Comparison of ENCODE assay signal across 8 mouse cellular contexts in genomic region chr6:97147755-97148382, GRCm38 (mm10). TPM values are rescaled to one million over a fixed set of nuclear protein-coding genes. Genes with fewer than 3 reads are reported as not detected.
DNase-seq lines count a peak whose midpoint lies in the region; ATAC-seq and TF ChIP-seq lines count a peak whose summit lies in the region.

No protein-coding gene starts in this region.

- H3K27me3 ChIP-seq in hindbrain, embryonic 13.5 days: no peaks in the 10 kb centered on the region
- no peaks in the 10 kb centered on the region for H3K27me3 ChIP-seq in small intestine, adult 2 months (ENCODE audit: control insufficient read depth, insufficient read depth, low read length)

- peak; percentile 96 for DNase-seq in heart, adult 11 months
- DNase-seq in heart, postnatal 25 days (ENCODE audit: low spot score): no peak
- DNase-seq in c-Kit-positive CD71-positive TER-119-positive erythroid progenitor cells, embryonic 14.5 days (ENCODE audit: low spot score): peak; percentile 10
- DNase-seq in frontal cortex, adult 2 months (ENCODE audit: extremely low spot score in 1 of 2, low spot score in 1 of 2): peak; percentile 8 to 40
- DNase-seq in left cerebral cortex, adult 8-10 months (ENCODE audit: low spot score in 2 of 2): peak; percentile 17 to 28

- TF ChIP-seq POLR2A in small intestine, adult 2 months (IDR thresholded peaks at IDR 0.05; ENCODE audit: low read depth, low read length): no peak

- H3K79me2 ChIP-seq in macrophage (ENCODE audit: inconsistent target): no peaks in the 10 kb centered on the region

- intact Hi-C loops in heart, postnatal 25 days (cut with DNase I): loop anchor here (2.0 to 5.0 kb wide), 3 partner anchors 31 to 379 kb away; partner anchors contain the start of gene Tmf1

- peaks cover 3% of the 10 kb centered on the region for H3K36me3 ChIP-seq in hindbrain, embryonic 13.5 days
- peaks cover 9% of the 10 kb centered on the region; the same call in 1 of the 2 replicates for H3K36me3 ChIP-seq in macrophage (ENCODE audit: inconsistent target)
- peaks cover 4% of the 10 kb centered on the region; the same call in 1 of the 2 replicates for H3K36me3 ChIP-seq in small intestine, adult 2 months (ENCODE audit: control insufficient read depth, insufficient read depth, low read length)

- peak overlapping the region; percentile 90 for H3K9ac ChIP-seq in hindbrain, embryonic 13.5 days

- ATAC-seq in hindbrain, embryonic 13.5 days (ENCODE audit: low FRiP score): peak; percentile 65

- WGBS in hindbrain, embryonic 13.5 days: 21% methylated on average over 18 of the region's 18 CpGs
- 44% methylated on average over 18 of the region's 18 CpGs for WGBS in macrophage (ENCODE audit: missing documents)
- 7% methylated on average over 18 of the region's 18 CpGs for WGBS in small intestine, adult 2 months

- H3K9me3 ChIP-seq in hindbrain, embryonic 13.5 days: no peaks in the 10 kb centered on the region

- no peak for TF ChIP-seq CTCF in small intestine, adult 2 months (IDR thresholded peaks at IDR 0.05; ENCODE audit: extremely low read depth, insufficient read length, insufficient replicate concordance, low read depth, low read length)

- peaks cover 30% of the 10 kb centered on the region for H3K4me1 ChIP-seq in hindbrain, embryonic 13.5 days (replicated peaks)
- peaks cover 6% of the 10 kb centered on the region for H3K4me1 ChIP-seq in small intestine, adult 2 months (ENCODE audit: control insufficient read depth, insufficient read depth, insufficient read length, low read length)

- peak overlapping the region; percentile 91 for H3K27ac ChIP-seq in hindbrain, embryonic 13.5 days
- H3K27ac ChIP-seq in macrophage: no peak overlapping the region
- H3K27ac ChIP-seq in small intestine, adult 2 months (ENCODE audit: insufficient read depth, low read depth, low read length): no peak overlapping the region

- H3K4me2 ChIP-seq in hindbrain, embryonic 13.5 days: peak overlapping the region; percentile 96

- peak overlapping the region; percentile 67 for H3K4me3 ChIP-seq in hindbrain, embryonic 13.5 days
- peak overlapping the region; percentile 40 for H3K4me3 ChIP-seq in macrophage (ENCODE audit: inconsistent target)
- H3K4me3 ChIP-seq in small intestine, adult 2 months (ENCODE audit: low read depth, low read length): peak overlapping the region; percentile 70

RNA-seq across cellular contexts. Expression of gene Eogt, which starts 1.1 kb away (rescaled TPM):
- 10 to 100 TPM; 13.3 to 14.8 TPM for total RNA-seq in heart, postnatal 25 days (2021)
- polyA plus RNA-seq in frontal cortex, adult 2 months (2012; rRNA removed): 31.4 and 33.8 TPM in 2 replicates
- 9.3 and 9.7 TPM in 2 replicates for polyA plus RNA-seq in hindbrain, embryonic 13.5 days (2015; fragmentation: Nextera tagmentation; extraction: Ambion mirVana)
- 10 to 100 TPM; 25.6 to 36.0 (median 27.4) TPM for total RNA-seq in left cerebral cortex, adult 8-10 months (2022)
- 10 to 100 TPM in 22 of 26 experiments, 1 to 10 TPM in 4; 5.0 to 23.7 (median 15.8) TPM for total RNA-seq in macrophage (2018; cell fraction: chromatin; rRNA removed)
- total RNA-seq in macrophage (2018; cell fraction: cytosol; rRNA removed): 10 to 100 TPM in 21 of 26 experiments, 1 to 10 TPM in 5; 7.6 to 13.3 (median 10.6) TPM
- 10 to 100 TPM in 23 of 26 experiments, 1 to 10 TPM in 3; 8.2 to 23.1 (median 17.1) TPM for total RNA-seq in macrophage (2018; cell fraction: nucleus; rRNA removed)
- polyA plus RNA-seq in macrophage (2018): 8.7 to 11.8 TPM (median 9.6 TPM) in 3 replicates
- polyA plus RNA-seq in small intestine, adult 2 months (2012; rRNA removed): 2.3 and 4.8 TPM in 2 replicates

RNA-seq across cellular contexts. Expression of gene Tmf1, which starts 31.1 kb away (rescaled TPM):
- total RNA-seq in heart, postnatal 25 days (2021): 10 to 100 TPM; 33.3 to 36.4 TPM
- 9.3 and 11.5 TPM in 2 replicates for polyA plus RNA-seq in frontal cortex, adult 2 months (2012; rRNA removed)
- polyA plus RNA-seq in hindbrain, embryonic 13.5 days (2015; fragmentation: Nextera tagmentation; extraction: Ambion mirVana): 43.9 and 44.5 TPM in 2 replicates
- 10 to 100 TPM; 48.4 to 52.3 (median 50.0) TPM for total RNA-seq in left cerebral cortex, adult 8-10 months (2022)
- total RNA-seq in macrophage (2018; cell fraction: chromatin; rRNA removed): 10 to 100 TPM; 42.4 to 92.0 (median 68.5) TPM
- total RNA-seq in macrophage (2018; cell fraction: cytosol; rRNA removed): 10 to 100 TPM; 36.6 to 66.2 (median 47.8) TPM
- 10 to 100 TPM; 38.4 to 89.1 (median 56.8) TPM for total RNA-seq in macrophage (2018; cell fraction: nucleus; rRNA removed)
- 19.9 to 24.8 TPM (median 20.9 TPM) in 3 replicates for polyA plus RNA-seq in macrophage (2018)
- 1.2 and 2.3 TPM in 2 replicates for polyA plus RNA-seq in small intestine, adult 2 months (2012; rRNA removed)

RNA-seq across cellular contexts. Expression of gene Uba3, which starts 57.6 kb away (rescaled TPM):
- total RNA-seq in heart, postnatal 25 days (2021): 10 to 100 TPM; 63.0 to 64.0 TPM
- polyA plus RNA-seq in frontal cortex, adult 2 months (2012; rRNA removed): 56.0 and 63.3 TPM in 2 replicates
- polyA plus RNA-seq in hindbrain, embryonic 13.5 days (2015; fragmentation: Nextera tagmentation; extraction: Ambion mirVana): 91.5 and 93.0 TPM in 2 replicates
- total RNA-seq in left cerebral cortex, adult 8-10 months (2022): 10 to 100 TPM; 69.9 to 73.9 (median 72.3) TPM
- total RNA-seq in macrophage (2018; cell fraction: chromatin; rRNA removed): 100 to 1,000 TPM in 13 of 26 experiments, 10 to 100 TPM in 13; 41.1 to 153 (median 102) TPM
- total RNA-seq in macrophage (2018; cell fraction: cytosol; rRNA removed): 10 to 100 TPM; 33.3 to 41.9 (median 36.9) TPM
- total RNA-seq in macrophage (2018; cell fraction: nucleus; rRNA removed): 100 to 1,000 TPM in 2 of 26 experiments, 10 to 100 TPM in 24; 34.7 to 113 (median 66.4) TPM
- 40.7 to 57.8 TPM (median 56.6 TPM) in 3 replicates for polyA plus RNA-seq in macrophage (2018)
- polyA plus RNA-seq in small intestine, adult 2 months (2012; rRNA removed): 2.4 and 4.1 TPM in 2 replicates
